Mouse (Mus musculus): ENCODE results near the gene Msantd1. TPM values are rescaled to one million over a fixed set of nuclear protein-coding genes. Genes with fewer than 3 reads are reported as not detected.

The Msantd1 gene
- total and polyA plus RNA-seq, 2 experiments from 2014 or later, result 0.26 TPM; not detected in 1

DNA sequence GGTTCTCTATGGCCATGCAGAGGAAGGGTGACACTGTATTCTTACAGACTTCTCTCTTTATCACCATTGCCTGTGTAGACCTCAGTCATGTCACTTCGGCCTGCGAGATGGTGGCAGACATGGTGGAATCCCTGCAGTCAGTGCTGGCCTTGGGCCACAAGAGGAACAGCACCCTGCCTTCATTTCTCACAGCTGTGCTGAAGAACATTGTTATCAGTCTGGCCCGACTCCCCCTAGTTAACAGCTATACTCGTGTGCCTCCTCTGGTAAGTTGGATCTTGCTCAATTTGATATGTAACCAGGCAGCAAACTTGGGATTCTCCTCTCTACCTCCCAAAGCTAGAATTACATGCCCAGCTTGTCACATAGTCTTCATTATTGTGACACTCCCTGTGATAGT is 18.6 kb upstream of the Msantd1 start:
- no peak for DNase-seq (ENCODE audit: low spot score)

GRCm38 (mm10) chr5:34896697-34897453 is 10.9 kb upstream of the Msantd1 start:
- Histone ChIP-seq H3K4me1 (ENCODE audit: control insufficient read depth, insufficient read depth) (peaks cover 4% of the 10 kb centered on the region; the same call in 1 of the 2 replicates), H3K27ac (ENCODE audit: low read depth) (no peak overlapping the region), H3K4me3 (ENCODE audit: low read depth, low read length) (no peak overlapping the region), H3K9me3 (replicated peaks; ENCODE audit: control insufficient read depth, low read length) (no peaks in the 10 kb centered on the region), H3K9ac (replicated peaks; ENCODE audit: low read depth, low read length) (no peak overlapping the region), H3K36me3 (replicated peaks; ENCODE audit: control insufficient read depth, insufficient read depth, low read length) (peaks cover 55% of the 10 kb centered on the region), H3K4me2 (ENCODE audit: low read depth, low read length) (no peak overlapping the region), H3K27me3 (ENCODE audit: control insufficient read depth, insufficient read depth, low read length) (no peaks in the 10 kb centered on the region)
- DNase-seq (ENCODE audit: low spot score) (peak; percentile 21), ATAC-seq (ENCODE audit: insufficient read depth, low read depth) (no peak)
- TF ChIP-seq EP300 (IDR thresholded peaks at IDR 0.05; ENCODE audit: low read depth) (no peak), CTCF (IDR thresholded peaks at IDR 0.05; ENCODE audit: low read depth) (no peak)
- 49% methylated on average over 3 of the region's 3 CpGs for WGBS

More for the DNA sequence above, 18.6 kb upstream of the Msantd1 start:
- TF ChIP-seq EP300 (IDR thresholded peaks at IDR 0.05; ENCODE audit: low read depth), result no peak
- TF ChIP-seq CTCF (IDR thresholded peaks at IDR 0.05; ENCODE audit: low read depth), result no peak
- Histone ChIP-seq H3K27me3 (ENCODE audit: control insufficient read depth, insufficient read depth, low read length) (no peaks in the 10 kb centered on the region), H3K9ac (replicated peaks; ENCODE audit: low read depth, low read length) (no peak overlapping the region), H3K4me1 (ENCODE audit: control insufficient read depth, insufficient read depth) (no peaks in the 10 kb centered on the region), H3K4me3 (ENCODE audit: low read depth, low read length) (no peak overlapping the region), H3K4me2 (ENCODE audit: low read depth, low read length) (no peak overlapping the region), H3K36me3 (replicated peaks; ENCODE audit: control insufficient read depth, insufficient read depth, low read length) (peaks cover 62% of the 10 kb centered on the region), H3K9me3 (replicated peaks; ENCODE audit: control insufficient read depth, low read length) (no peaks in the 10 kb centered on the region), H3K27ac (ENCODE audit: low read depth) (no peak overlapping the region)
- no peak for ATAC-seq (ENCODE audit: insufficient read depth, low read depth)
- 48% methylated on average over 4 of the region's 4 CpGs for WGBS

DNA sequence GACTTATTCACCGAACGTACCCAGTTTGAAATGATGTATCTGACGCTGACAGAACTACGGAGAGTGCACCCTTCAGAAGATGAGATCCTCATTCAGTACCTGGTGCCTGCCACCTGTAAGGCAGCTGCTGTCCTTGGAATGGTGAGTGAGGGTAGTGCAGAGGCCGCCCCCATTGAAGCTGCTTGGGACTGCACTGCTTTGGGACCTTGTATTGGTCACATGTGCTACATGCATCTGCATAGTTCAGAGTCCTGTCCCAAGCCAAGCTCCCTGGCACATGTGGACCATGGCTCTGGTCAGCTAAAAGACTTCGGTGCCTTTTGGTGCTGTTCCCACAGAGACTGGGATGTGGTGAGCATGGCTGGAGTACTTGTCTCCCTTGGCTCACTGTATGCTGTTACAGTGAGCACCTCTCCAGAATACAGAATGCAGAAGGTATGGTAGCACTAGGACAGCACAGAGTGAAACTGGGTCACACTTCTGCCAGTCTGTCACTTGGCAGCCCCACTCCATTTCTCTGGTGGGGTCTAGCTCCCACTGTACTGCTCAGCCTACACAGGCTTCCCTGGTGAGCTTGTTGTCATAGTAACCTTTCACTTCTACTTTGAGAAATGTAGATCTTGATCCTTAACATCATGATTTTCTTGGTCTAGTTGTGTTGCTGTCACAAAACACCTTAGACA is 7.9 kb upstream of the Msantd1 start:
- no peaks in the 10 kb centered on the region for H3K9me3 ChIP-seq (replicated peaks; ENCODE audit: control insufficient read depth, low read length)
- no peaks in the 10 kb centered on the region for H3K27me3 ChIP-seq (ENCODE audit: control insufficient read depth, insufficient read depth, low read length)
- peaks cover 53% of the 10 kb centered on the region for H3K36me3 ChIP-seq (replicated peaks; ENCODE audit: control insufficient read depth, insufficient read depth, low read length)
- no peak overlapping the region for H3K27ac ChIP-seq (ENCODE audit: low read depth)
- no peak overlapping the region for H3K9ac ChIP-seq (replicated peaks; ENCODE audit: low read depth, low read length)
- 94% methylated on average over 6 of the region's 6 CpGs for WGBS
- no peak overlapping the region for H3K4me3 ChIP-seq (ENCODE audit: low read depth, low read length)
- TF ChIP-seq CTCF (IDR thresholded peaks at IDR 0.05; ENCODE audit: low read depth) (no peak), EP300 (IDR thresholded peaks at IDR 0.05; ENCODE audit: low read depth) (no peak)
- no peak overlapping the region for H3K4me2 ChIP-seq (ENCODE audit: low read depth, low read length)
- DNase-seq (ENCODE audit: low spot score), result no peak
- H3K4me1 ChIP-seq (ENCODE audit: control insufficient read depth, insufficient read depth), result peaks cover 4% of the 10 kb centered on the region; the same call in 1 of the 2 replicates
- ATAC-seq (ENCODE audit: insufficient read depth, low read depth), result no peak

GRCm38 (mm10) chr5:34902371-34902770 is 5.4 kb upstream of the Msantd1 start:
- H3K36me3 ChIP-seq (replicated peaks; ENCODE audit: control insufficient read depth, insufficient read depth, low read length), result peaks cover 63% of the 10 kb centered on the region

DNA sequence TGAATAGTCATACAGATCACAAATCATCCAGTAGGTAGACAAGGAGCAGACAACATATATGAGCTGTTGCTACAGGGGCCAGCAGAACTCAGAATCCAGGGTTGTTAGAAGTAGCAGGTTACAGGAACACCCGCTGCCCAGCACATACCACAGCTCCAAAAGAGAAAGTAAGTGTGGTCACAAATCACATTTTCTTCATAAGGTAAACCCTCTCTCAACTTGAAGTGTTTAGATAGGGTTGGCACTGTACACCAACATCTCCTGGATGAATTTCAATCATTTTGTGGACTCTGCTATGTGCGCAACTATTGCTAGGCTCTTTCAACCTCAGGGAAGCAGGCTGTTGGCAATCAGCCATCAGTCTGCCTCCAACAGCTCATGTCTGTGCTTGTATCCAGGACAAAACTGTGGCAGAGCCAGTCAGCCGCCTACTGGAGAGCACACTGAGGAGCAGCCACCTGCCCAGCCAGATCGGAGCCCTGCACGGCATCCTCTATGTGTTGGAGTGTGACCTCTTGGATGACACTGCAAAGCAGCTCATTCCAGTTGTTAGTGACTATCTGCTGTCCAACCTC is 4.9 kb upstream of the Msantd1 start:
- no peaks in the 10 kb centered on the region for H3K4me1 ChIP-seq (ENCODE audit: control insufficient read depth, insufficient read depth)
- H3K27me3 ChIP-seq (ENCODE audit: control insufficient read depth, insufficient read depth, low read length), result no peaks in the 10 kb centered on the region
- ATAC-seq (ENCODE audit: insufficient read depth, low read depth) (peak; percentile 90), DNase-seq (ENCODE audit: low spot score) (peak; percentile 69)
- H3K27ac ChIP-seq (ENCODE audit: low read depth), result no peak overlapping the region
- peak; percentile 64 for TF ChIP-seq CTCF (IDR thresholded peaks at IDR 0.05; ENCODE audit: low read depth)
- no peak for TF ChIP-seq EP300 (IDR thresholded peaks at IDR 0.05; ENCODE audit: low read depth)
- H3K9ac ChIP-seq (replicated peaks; ENCODE audit: low read depth, low read length), result no peak overlapping the region
- H3K4me2 ChIP-seq (ENCODE audit: low read depth, low read length), result no peak overlapping the region
- H3K4me3 ChIP-seq (ENCODE audit: low read depth, low read length), result no peak overlapping the region
- WGBS, result 48% methylated on average over 5 of the region's 5 CpGs
- peaks cover 63% of the 10 kb centered on the region for H3K36me3 ChIP-seq (replicated peaks; ENCODE audit: control insufficient read depth, insufficient read depth, low read length)
- H3K9me3 ChIP-seq (replicated peaks; ENCODE audit: control insufficient read depth, low read length), result no peaks in the 10 kb centered on the region

More at GRCm38 (mm10) chr5:34902371-34902770, 5.4 kb upstream of the Msantd1 start:
- H3K4me3 ChIP-seq (ENCODE audit: low read depth, low read length), result no peak overlapping the region
- H3K9ac ChIP-seq (replicated peaks; ENCODE audit: low read depth, low read length), result no peak overlapping the region
- no peak overlapping the region for H3K4me2 ChIP-seq (ENCODE audit: low read depth, low read length)
- no peaks in the 10 kb centered on the region for H3K27me3 ChIP-seq (ENCODE audit: control insufficient read depth, insufficient read depth, low read length)
- no peaks in the 10 kb centered on the region for H3K9me3 ChIP-seq (replicated peaks; ENCODE audit: control insufficient read depth, low read length)
- no peak for ATAC-seq (ENCODE audit: insufficient read depth, low read depth)
- H3K4me1 ChIP-seq (ENCODE audit: control insufficient read depth, insufficient read depth), result no peaks in the 10 kb centered on the region
- TF ChIP-seq EP300 (IDR thresholded peaks at IDR 0.05; ENCODE audit: low read depth), result no peak
- TF ChIP-seq CTCF (IDR thresholded peaks at IDR 0.05; ENCODE audit: low read depth), result no peak
- no peak for DNase-seq (ENCODE audit: low spot score)
- H3K27ac ChIP-seq (ENCODE audit: low read depth), result no peak overlapping the region

All from heart, postnatal 0 days (tissue).